7 mouse cellular contexts compared by ENCODE assay signal in the genomic region with DNA sequence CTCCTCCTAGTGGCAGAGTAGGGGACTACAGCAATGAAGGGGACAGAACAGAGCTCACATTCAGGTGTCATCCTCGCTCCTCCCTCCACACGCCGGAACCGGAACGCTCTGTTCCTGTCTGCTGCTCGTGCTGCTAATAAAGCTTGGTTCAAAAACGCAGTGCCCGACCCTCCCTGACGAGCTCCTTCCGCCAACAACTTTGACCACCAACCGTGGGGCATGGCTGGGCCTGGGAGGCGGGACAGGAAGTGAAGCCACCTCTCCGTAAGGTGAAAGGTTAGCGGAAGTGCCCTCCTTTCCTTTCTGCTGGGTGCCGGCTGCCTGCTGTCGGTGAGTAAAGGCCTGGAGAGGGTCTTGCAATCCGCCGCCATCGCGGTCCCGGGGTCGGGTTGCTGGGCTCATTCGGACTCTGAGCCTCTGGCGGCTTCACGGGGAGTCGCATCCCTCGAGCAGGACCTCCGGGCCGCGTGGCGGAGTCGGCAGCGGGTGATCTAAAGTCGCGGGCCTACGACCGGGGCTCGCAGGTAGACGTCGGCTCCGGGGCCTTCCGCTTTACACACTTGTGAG. TPM values are rescaled to one million over a fixed set of nuclear protein-coding genes. Genes with fewer than 3 reads are reported as not detected.
DNase-seq lines count a peak whose midpoint lies in the region; ATAC-seq lines count a peak whose summit lies in the region.

Rpl27 (plus strand) TSS at position 172 of the 567 bp plus-strand sequence.

- peak; percentile 99 for ATAC-seq in intestine, embryonic 15.5 days

- H3K9ac ChIP-seq in intestine, embryonic 15.5 days: peak within 1 kb of the TSS; percentile 83

- DNase-seq in adrenal gland, adult 2 months: peak; percentile 98
- peak; percentile 98 for DNase-seq in embryo, embryonic 11.5 days (ENCODE audit: low read depth, low spot score)
- DNase-seq in gastrocnemius, postnatal 36 days: peak; percentile 90 to 96
- DNase-seq in left cerebral cortex, postnatal 25 days (ENCODE audit: low spot score in 2 of 2): peak; percentile 94 to 99
- DNase-seq in midbrain, embryonic 10.5 days (ENCODE audit: low spot score): peak; percentile 99
- peak; percentile 89 for DNase-seq in right cerebral cortex, postnatal 4 days

- no peaks in the 10 kb centered on the region for H3K9me3 ChIP-seq in intestine, embryonic 15.5 days
- no peaks in the 10 kb centered on the region for H3K9me3 ChIP-seq in midbrain, embryonic 10.5 days (replicated peaks)

- H3K4me1 ChIP-seq in intestine, embryonic 15.5 days (replicated peaks): peaks cover 12% of the 10 kb centered on the region
- H3K4me1 ChIP-seq in midbrain, embryonic 10.5 days: peaks cover 20% of the 10 kb centered on the region

- H3K4me3 ChIP-seq in intestine, embryonic 15.5 days (replicated peaks): peak within 1 kb of the TSS; percentile 69
- peak within 1 kb of the TSS; percentile 91 for H3K4me3 ChIP-seq in midbrain, embryonic 10.5 days

- intact Hi-C loops in gastrocnemius, postnatal 36 days (cut with DNase I): no loop called here
- intact Hi-C loops in left cerebral cortex, postnatal 25 days (cut with DNase I): loop anchor here (1.0 to 2.0 kb wide), 2 partner anchors 17 to 126 kb away; partner anchors contain the start of genes Gm27029, Psme3, Ptges3l and Rundc1

- no peaks in the 10 kb centered on the region for H3K27me3 ChIP-seq in intestine, embryonic 15.5 days (replicated peaks)
- H3K27me3 ChIP-seq in midbrain, embryonic 10.5 days (ENCODE audit: low read depth, poor library complexity, severe bottlenecking): no peaks in the 10 kb centered on the region

- peak within 1 kb of the TSS; percentile 67 for H3K4me2 ChIP-seq in intestine, embryonic 15.5 days (replicated peaks)

- H3K36me3 ChIP-seq in intestine, embryonic 15.5 days: peaks cover 19% of the 10 kb centered on the region
- peaks cover 38% of the 10 kb centered on the region for H3K36me3 ChIP-seq in midbrain, embryonic 10.5 days

- WGBS in intestine, embryonic 15.5 days: under 1% methylated on average over 42 of the region's 42 CpGs
- WGBS in midbrain, embryonic 10.5 days: under 1% methylated on average over 42 of the region's 42 CpGs

- peak within 1 kb of the TSS; percentile 83 for H3K27ac ChIP-seq in intestine, embryonic 15.5 days
- H3K27ac ChIP-seq in midbrain, embryonic 10.5 days (replicated peaks): peak within 1 kb of the TSS; percentile 98

RNA-seq across cellular contexts. Expression of gene Rpl27, which starts in this region (rescaled TPM):
- total RNA-seq in adrenal gland, adult 2 months (2021): 10 to 100 TPM; 34.0 to 75.2 TPM
- 133 and 183 TPM in 2 replicates for polyA plus RNA-seq in adrenal gland, adult 2 months (2012; rRNA removed)
- total RNA-seq in gastrocnemius, postnatal 36 days (2021): 10 to 100 TPM; 35.1 to 42.1 TPM
- 322 and 353 TPM in 2 replicates for polyA plus RNA-seq in intestine, embryonic 15.5 days (2015; fragmentation: Nextera tagmentation; extraction: Ambion mirVana)
- 10 to 100 TPM; 32.5 to 37.0 TPM for total RNA-seq in left cerebral cortex, postnatal 25 days (2021)
- polyA plus RNA-seq in midbrain, embryonic 10.5 days (2016; fragmentation: Nextera tagmentation; extraction: Ambion mirVana): 382 and 448 TPM in 2 replicates

Comparison
In these comparisons a context has a peak if more than half of its experiments do, and no peak if none do; other contexts are left out.
1. Peak in every context shown above with its lines: DNase-seq, ATAC-seq, H3K4me3 ChIP-seq and H3K27ac ChIP-seq.